Mouse (Mus musculus) C2C12 (cell line): ENCODE measurements around the gene Slc22a20. TPM values are rescaled to one million over a fixed set of nuclear protein-coding genes. Genes with fewer than 3 reads are reported as not detected.

Experiments
- H3K27me3 ChIP-seq: one replicate; pipeline ENCODE4 v1.6.1; 2011; ENCODE audit not compliant: control insufficient read depth, insufficient read depth, insufficient read length
- H3K36me3 ChIP-seq: one replicate; pipeline ENCODE4 v1.6.1; 2011; ENCODE audit not compliant: control insufficient read depth, insufficient read depth
- H3K4me3 ChIP-seq: one replicate; pipeline ENCODE4 v1.5.1; 2011; ENCODE audit warnings: mild to moderate bottlenecking, control low read depth; ENCODE audit not compliant: poor library complexity, insufficient read depth, severe bottlenecking
- H3K79me2 ChIP-seq: one replicate; pipeline ENCODE4 v1.6.1; 2011; ENCODE audit not compliant: control insufficient read depth, insufficient read depth
- H3K79me3 ChIP-seq: one replicate; pipeline ENCODE4 v1.6.1; 2011; ENCODE audit warnings: low read depth, control low read depth
- H3ac ChIP-seq: one replicate; pipeline ENCODE3; 2011; ENCODE audit warnings: low read depth; ENCODE audit not compliant: control insufficient read depth, insufficient read length
- CEBPB ChIP-seq: IDR thresholded peaks from one replicate; pipeline ENCODE4 v1.6.1; 2011; ENCODE audit warnings: low read depth, mild to moderate bottlenecking, control low read depth, moderate library complexity
- CTCF ChIP-seq: IDR thresholded peaks from one replicate; pipeline ENCODE4 v1.5.1; 2011; ENCODE audit not compliant: control insufficient read depth, insufficient read depth, insufficient read length
- FOSL1 ChIP-seq: IDR thresholded peaks from one replicate; pipeline ENCODE4 v1.8.0; 2011; ENCODE audit warnings: mild to moderate bottlenecking, low read length; ENCODE audit not compliant: poor library complexity, insufficient read depth, severe bottlenecking
- MAX ChIP-seq: IDR thresholded peaks from one replicate; pipeline ENCODE4 v1.6.1; 2011; ENCODE audit warnings: mild to moderate bottlenecking, control low read depth
- MYOD1 ChIP-seq: IDR thresholded peaks from one replicate; pipeline ENCODE4 v1.6.1; 2011; ENCODE audit warnings: low read depth; ENCODE audit not compliant: control insufficient read depth, insufficient read length
- MYOG ChIP-seq: IDR thresholded peaks from one replicate; pipeline ENCODE4 v1.6.1; 2011; ENCODE audit not compliant: control insufficient read depth, insufficient read length; ENCODE audit errors: extremely low read depth
- USF1 ChIP-seq: IDR thresholded peaks from one replicate; pipeline ENCODE4 v1.6.1; 2011; ENCODE audit warnings: low read depth, mild to moderate bottlenecking, control low read depth, moderate library complexity
- polyA plus RNA-seq: library from polyadenylated mRNA; unstranded; fragments of >200 nt; fragmentation: generic; extraction: Trizol; gene quantifications from one replicate; pipeline ENCODE4 v1.2.1, GENCODE M21; 2012; ENCODE audit warnings: missing spikeins

Slc22a20 gene
- polyA plus RNA-seq, 1 experiment, result not detected

GRCm38 (mm10) chr19:5963883-5964562 is 21.9 kb downstream of the Slc22a20 start, which contains the start of gene Pola2:
Gene Pola2, minus strand, starts transcription at chr19:5964202.
- Histone ChIP-seq H3K27me3 (no peaks in the 10 kb centered on the region), H3K79me3 (peaks cover 24% of the 10 kb centered on the region), H3K36me3 (peaks cover 23% of the 10 kb centered on the region), H3ac (peak within 1 kb of the TSS; percentile 85), H3K79me2 (peaks cover 38% of the 10 kb centered on the region), H3K4me3 (peak within 1 kb of the TSS; percentile 82)
- no peak for TF ChIP-seq MYOG
- TF ChIP-seq USF1, result no peak
- peak; percentile 85 for TF ChIP-seq MAX
- no peak for TF ChIP-seq MYOD1
- no peak for TF ChIP-seq CTCF

GRCm38 (mm10) chr19:5962651-5963050 is 23.3 kb downstream of the Slc22a20 start:
- H3ac ChIP-seq, result no peak overlapping the region
- H3K4me3 ChIP-seq, result peak overlapping the region; percentile 82
- peaks cover 24% of the 10 kb centered on the region for H3K79me3 ChIP-seq
- H3K79me2 ChIP-seq, result peaks cover 38% of the 10 kb centered on the region
- no peak for TF ChIP-seq MYOG
- TF ChIP-seq USF1, result no peak
- no peak for TF ChIP-seq MAX
- TF ChIP-seq CTCF, result no peak
- TF ChIP-seq FOSL1, result no peak
- no peak for TF ChIP-seq CEBPB
- H3K36me3 ChIP-seq, result peaks cover 31% of the 10 kb centered on the region
- H3K27me3 ChIP-seq, result no peaks in the 10 kb centered on the region

DNA sequence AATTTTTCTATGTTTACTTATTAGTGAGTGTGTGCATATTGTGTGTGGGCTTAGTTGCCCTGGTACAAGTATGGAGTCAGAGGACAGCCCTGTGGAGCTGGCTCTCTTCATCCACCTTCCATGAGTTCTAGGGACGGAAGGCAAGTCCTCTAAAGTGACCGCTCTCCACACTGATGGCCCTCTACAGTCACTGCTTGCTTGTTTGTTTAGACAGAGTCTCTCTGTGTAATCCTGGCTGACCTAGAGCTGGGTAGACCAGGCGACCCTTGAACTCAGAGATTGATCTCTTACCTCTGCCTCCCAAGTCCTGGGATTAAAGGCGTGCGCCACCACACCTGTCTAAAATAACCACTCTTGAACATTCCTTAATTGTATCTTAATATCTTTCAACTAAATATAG is 28.6 kb downstream of the Slc22a20 start:
- H3K36me3 ChIP-seq, result peaks cover 55% of the 10 kb centered on the region
- no peak overlapping the region for H3K4me3 ChIP-seq
- no peaks in the 10 kb centered on the region for H3K27me3 ChIP-seq
- H3ac ChIP-seq, result no peak overlapping the region
- peaks cover 12% of the 10 kb centered on the region for H3K79me3 ChIP-seq
- H3K79me2 ChIP-seq, result peaks cover 22% of the 10 kb centered on the region
- TF ChIP-seq MYOD1 (no peak), MAX (no peak), USF1 (no peak), CEBPB (no peak), FOSL1 (no peak), MYOG (no peak), CTCF (no peak)

DNA sequence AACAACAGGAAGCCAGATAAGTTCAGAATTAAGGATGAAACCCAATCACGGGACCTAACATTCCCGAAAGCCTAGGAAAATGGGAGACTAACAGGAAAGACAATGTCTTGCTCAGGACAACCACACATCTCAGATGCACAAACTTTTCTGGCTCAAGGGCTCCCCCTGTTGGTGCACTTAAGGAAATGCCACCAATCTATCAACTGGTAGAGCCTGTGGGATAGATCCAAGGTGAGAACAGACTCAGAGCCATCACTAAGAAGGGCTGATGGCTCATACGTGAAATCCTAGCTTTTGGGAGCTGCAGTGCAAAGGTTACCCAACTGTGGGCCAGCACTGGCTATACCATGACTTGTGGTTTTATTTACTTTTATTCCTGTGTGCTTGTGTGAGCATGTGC is 29.3 kb downstream of the Slc22a20 start:
- no peak overlapping the region for H3K4me3 ChIP-seq
- H3K36me3 ChIP-seq, result peaks cover 62% of the 10 kb centered on the region
- H3K79me2 ChIP-seq, result peaks cover 15% of the 10 kb centered on the region
- H3K79me3 ChIP-seq, result peaks cover 9% of the 10 kb centered on the region
- no peak overlapping the region for H3ac ChIP-seq
- no peaks in the 10 kb centered on the region for H3K27me3 ChIP-seq
- TF ChIP-seq MYOG, result no peak
- peak; percentile 49 for TF ChIP-seq CTCF

GRCm38 (mm10) chr19:5955704-5956670 is 30.0 kb downstream of the Slc22a20 start:
- Histone ChIP-seq H3K79me2 (peaks cover 8% of the 10 kb centered on the region), H3K79me3 (peaks cover 3% of the 10 kb centered on the region), H3K27me3 (no peaks in the 10 kb centered on the region), H3K36me3 (peaks cover 62% of the 10 kb centered on the region), H3K4me3 (no peak overlapping the region), H3ac (no peak overlapping the region)
- no peak for TF ChIP-seq CTCF
- TF ChIP-seq USF1, result no peak
- TF ChIP-seq MYOG, result no peak
- TF ChIP-seq CEBPB, result no peak
- no peak for TF ChIP-seq FOSL1
- no peak for TF ChIP-seq MYOD1
- TF ChIP-seq MAX, result no peak

GRCm38 (mm10) chr19:5954936-5955335 is 31.0 kb downstream of the Slc22a20 start:
- H3K4me3 ChIP-seq, result no peak overlapping the region
- TF ChIP-seq USF1 (no peak), MAX (no peak), CEBPB (no peak)
- H3ac ChIP-seq, result no peak overlapping the region
- H3K36me3 ChIP-seq, result peaks cover 64% of the 10 kb centered on the region
- no peaks in the 10 kb centered on the region for H3K79me2 ChIP-seq
- no peaks in the 10 kb centered on the region for H3K27me3 ChIP-seq
- no peaks in the 10 kb centered on the region for H3K79me3 ChIP-seq
